Mouse (Mus musculus) lung, embryonic 14.5 days (tissue): ENCODE results near the gene Surf1. TPM values are rescaled to one million over a fixed set of nuclear protein-coding genes. Genes with fewer than 3 reads are reported as not detected.

Experiments
- ATAC-seq: fragments of 200-750 bp; cut with Nextera tagmentation; 2 replicates; pipeline ENCODE4 v1.8.0; 2017; ENCODE audit warnings: mild to moderate bottlenecking, moderate TSS enrichment, moderate library complexity; ENCODE audit not compliant: insufficient read depth
- DNase-seq: peaks from one replicate; pipeline ENCODE4 v3.0.0-alpha.2; 2015
- H3K27ac ChIP-seq: fragments of 300-500 bp; sonication (generic); 2 replicates; pipeline ENCODE4 v1.5.1; 2014; ENCODE audit warnings: low read depth, mild to moderate bottlenecking, moderate library complexity
- H3K27me3 ChIP-seq: fragments of 300-500 bp; sonication (generic); 2 replicates; pipeline ENCODE4 v1.6.1; 2014; ENCODE audit warnings: low read length, control low read depth; ENCODE audit not compliant: insufficient read depth
- H3K36me3 ChIP-seq: fragments of 300-500 bp; sonication (generic); 2 replicates; pipeline ENCODE4 v1.6.1; 2014; ENCODE audit warnings: control low read depth; ENCODE audit not compliant: insufficient read depth
- H3K4me1 ChIP-seq: fragments of 300-500 bp; sonication (generic); 2 replicates; pipeline ENCODE4 v1.6.1; 2014; ENCODE audit warnings: antibody characterized with exemption, control low read depth; ENCODE audit not compliant: insufficient read depth
- H3K4me2 ChIP-seq: fragments of 300-500 bp; sonication (generic); 2 replicates; pipeline ENCODE4 v1.6.1; 2014; ENCODE audit warnings: mild to moderate bottlenecking
- H3K4me3 ChIP-seq: fragments of 300-500 bp; sonication (generic); 2 replicates; pipeline ENCODE4 v1.5.1; 2014; ENCODE audit warnings: low read depth, low read length
- H3K9ac ChIP-seq: fragments of 300-500 bp; sonication (generic); 2 replicates; pipeline ENCODE4 v1.6.1; 2014
- H3K9me3 ChIP-seq: fragments of 300-500 bp; sonication (generic); 2 replicates; pipeline ENCODE4 v1.6.1; 2016; ENCODE audit warnings: low read depth, low read length, control low read depth
- CTCF ChIP-seq: IDR thresholded peaks from 2 replicates; pipeline ENCODE4 v1.5.1; 2016; ENCODE audit warnings: antibody characterized with exemption, low read depth
- WGBS: fragments of 180-500 bp; shearing (Covaris S2); extraction: QIAGEN DNeasy Blood & Tissue Kit; methylation state at CpG from one replicate; pipeline ENCODE4 v1.1.7; 2014; 5-methylcytosine and 5-hydroxymethylcytosine counted together
- polyA plus RNA-seq: library from polyadenylated mRNA; unstranded; fragments of >200 nt; fragmentation: Nextera tagmentation; extraction: Ambion mirVana; gene quantifications from 2 replicates; pipeline ENCODE4 v1.2.1, GENCODE M21; 2014

Gene Surf1
- polyA plus RNA-seq, 1 experiment from 2014 or later: 41.5 TPM

- Histone ChIP-seq H3K9ac (no peak overlapping the region), H3K27me3 (no peaks in the 10 kb centered on the region), H3K27ac (no peak overlapping the region), H3K4me1 (peaks cover under 1% of the 10 kb centered on the region; the same call in 1 of the 2 replicates), H3K36me3 (peaks cover 90% of the 10 kb centered on the region), H3K4me2 (no peak overlapping the region), H3K9me3 (no peaks in the 10 kb centered on the region), H3K4me3 (no peak overlapping the region)
- 52% methylated on average over 9 of the region's 9 CpGs for WGBS
- ATAC-seq (peak; percentile 52; the same call in 1 of the 2 replicates), DNase-seq (no peak)
- no peak for TF ChIP-seq CTCF
Observed at GRCm38 (mm10) chr2:26921784-26922183, 5.5 kb upstream of the Surf1 start.

GRCm38 (mm10) chr2:26920190-26920855 is 4.0 kb upstream of the Surf1 start:
- no peak for DNase-seq
- H3K4me3 ChIP-seq: no peak overlapping the region

GRCm38 (mm10) chr2:26919684-26920083 is 3.4 kb upstream of the Surf1 start:
- no peak overlapping the region for H3K27ac ChIP-seq
- no peak overlapping the region for H3K9ac ChIP-seq
- no peak for TF ChIP-seq CTCF
- no peaks in the 10 kb centered on the region for H3K9me3 ChIP-seq
- H3K4me1 ChIP-seq: peaks cover 2% of the 10 kb centered on the region; the same call in 1 of the 2 replicates
- 93% methylated on average over 3 of the region's 3 CpGs for WGBS
- no peak overlapping the region for H3K4me2 ChIP-seq
- peaks cover 70% of the 10 kb centered on the region for H3K36me3 ChIP-seq
- H3K27me3 ChIP-seq: no peaks in the 10 kb centered on the region
- H3K4me3 ChIP-seq: no peak overlapping the region
- DNase-seq: no peak
- no peak for ATAC-seq

More at GRCm38 (mm10) chr2:26920190-26920855, 4.0 kb upstream of the Surf1 start:
- TF ChIP-seq CTCF: no peak
- Histone ChIP-seq H3K4me1 (peaks cover 2% of the 10 kb centered on the region; the same call in 1 of the 2 replicates), H3K9me3 (no peaks in the 10 kb centered on the region), H3K4me2 (no peak overlapping the region), H3K36me3 (peaks cover 76% of the 10 kb centered on the region), H3K9ac (no peak overlapping the region), H3K27me3 (no peaks in the 10 kb centered on the region), H3K27ac (no peak overlapping the region)
- no peak for ATAC-seq
- 82% methylated on average over 6 of the region's 6 CpGs for WGBS

- ATAC-seq (peak; percentile 9), DNase-seq (no peak)
- no peaks in the 10 kb centered on the region for H3K9me3 ChIP-seq
- peak overlapping the region; percentile 96 for H3K4me2 ChIP-seq
- H3K27me3 ChIP-seq: no peaks in the 10 kb centered on the region
- H3K9ac ChIP-seq: peak overlapping the region; percentile 74
- whole genome bisulfite sequencing: 3% methylated on average over 13 of the region's 13 CpGs
- H3K4me3 ChIP-seq: peak overlapping the region; percentile 76
- peak overlapping the region; percentile 61; the same call in 1 of the 2 replicates for H3K27ac ChIP-seq
- TF ChIP-seq CTCF: no peak
- H3K4me1 ChIP-seq: peaks cover 2% of the 10 kb centered on the region; the same call in 1 of the 2 replicates
- H3K36me3 ChIP-seq: peaks cover 70% of the 10 kb centered on the region
Observed at GRCm38 (mm10) chr2:26916738-26917137, 408 bp upstream of the Surf1 start.

- peaks cover 53% of the 10 kb centered on the region for H3K36me3 ChIP-seq
- H3K27ac ChIP-seq: no peak overlapping the region
- ATAC-seq (no peak), DNase-seq (no peak)
- H3K4me3 ChIP-seq: no peak overlapping the region
- H3K27me3 ChIP-seq: no peaks in the 10 kb centered on the region
- WGBS: 56% methylated on average over 8 of the region's 8 CpGs
- peaks cover 2% of the 10 kb centered on the region; the same call in 1 of the 2 replicates for H3K4me1 ChIP-seq
- TF ChIP-seq CTCF: no peak; the same call in 1 of the 2 replicates
- H3K9ac ChIP-seq: no peak overlapping the region
- no peaks in the 10 kb centered on the region for H3K9me3 ChIP-seq
- H3K4me2 ChIP-seq: 0 out of 2 replicates have a peak overlapping the region, but pooled peaks have one; percentile 10
Observed at GRCm38 (mm10) chr2:26914148-26914941, 2.0 kb downstream of the Surf1 start.

GRCm38 (mm10) chr2:26913416-26914147 is 2.7 kb downstream of the Surf1 start:
- Histone ChIP-seq H3K9ac (no peak overlapping the region), H3K27ac (no peak overlapping the region), H3K4me2 (no peak overlapping the region), H3K36me3 (peaks cover 51% of the 10 kb centered on the region), H3K4me3 (no peak overlapping the region), H3K4me1 (peaks cover 10% of the 10 kb centered on the region), H3K9me3 (no peaks in the 10 kb centered on the region), H3K27me3 (no peaks in the 10 kb centered on the region)
- ATAC-seq: no peak
- TF ChIP-seq CTCF: no peak
- WGBS: 80% methylated on average over 17 of the region's 17 CpGs
- no peak for DNase-seq
